Mouse (Mus musculus) kidney, postnatal 4 days (tissue): ENCODE results near the gene Cyp2c54.
"Not testable (repeated sequence)": the region's sequence is repeated elsewhere in the genome, so short reads cannot be mapped to it uniquely, and the experiment has no call there.

Source experiments
- DNase-seq, 2 experiments: peaks; one replicate each; pipeline ENCODE4 v3.0.0; 2021; ENCODE audit warnings: mixed read lengths in 2 of 2

The Cyp2c54 gene

DNA sequence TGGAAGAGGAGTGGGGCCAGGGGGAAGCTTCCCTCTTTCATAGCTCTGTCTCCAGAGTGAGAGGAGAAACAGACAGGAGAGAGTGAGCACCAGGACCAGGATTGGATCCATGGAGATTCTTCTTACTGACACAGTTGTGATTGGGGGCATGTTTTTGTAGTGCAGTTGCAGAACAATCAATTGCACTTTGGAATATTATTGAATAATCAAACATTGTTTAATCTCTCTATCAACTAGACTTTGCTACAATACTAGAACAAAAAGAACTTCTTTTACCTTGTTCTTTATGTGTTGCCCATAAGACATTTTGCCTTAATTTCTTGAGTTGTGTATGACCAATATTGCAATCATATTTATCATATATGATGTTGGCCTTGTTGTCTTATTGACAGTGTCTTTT, at the start of gene Cyp2c54:
TSS of gene Cyp2c54 (minus strand) at position 127 of the 400 bp plus-strand sequence.
- no peak for DNase-seq

DNA sequence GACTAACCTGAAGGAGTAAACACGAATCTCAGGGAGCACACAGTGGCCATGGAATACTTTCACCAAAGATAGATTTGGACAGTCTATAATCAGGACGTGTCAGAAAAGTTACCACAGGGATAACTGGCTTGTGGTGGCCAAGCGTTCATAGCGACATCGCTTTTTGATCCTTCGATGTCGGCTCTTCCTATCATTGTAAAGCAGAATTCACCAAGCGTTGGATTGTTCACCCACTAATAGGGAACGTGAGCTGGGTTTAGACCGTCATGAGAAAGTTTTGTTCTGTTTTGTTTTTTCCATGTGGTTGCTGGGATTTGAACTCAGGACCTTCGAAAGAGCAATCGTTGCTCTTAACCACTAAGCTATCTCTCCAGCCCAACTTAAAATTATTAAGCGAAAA, 46.0 kb upstream of the Cyp2c54 start:
- not testable (repeated sequence) for DNase-seq

DNA sequence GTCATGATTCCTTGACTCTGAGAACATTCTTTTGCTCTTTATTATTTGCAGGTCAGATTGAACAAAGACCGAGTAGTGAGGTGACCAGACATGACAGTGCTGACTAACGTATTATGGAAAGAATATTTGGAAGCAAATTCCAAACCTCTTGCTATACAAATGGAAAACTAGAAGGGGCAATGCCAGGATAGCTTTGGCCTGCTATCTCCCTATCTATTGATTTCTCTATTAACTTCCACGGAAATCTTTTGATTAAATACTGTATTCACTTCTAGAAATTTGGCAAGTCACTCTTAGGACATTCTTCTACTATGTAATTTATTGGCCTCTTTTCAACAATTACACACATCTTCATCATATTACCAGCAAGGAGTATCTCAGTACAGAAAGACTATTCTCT, 17.5 kb upstream of the Cyp2c54 start:
- no peak for DNase-seq

DNA sequence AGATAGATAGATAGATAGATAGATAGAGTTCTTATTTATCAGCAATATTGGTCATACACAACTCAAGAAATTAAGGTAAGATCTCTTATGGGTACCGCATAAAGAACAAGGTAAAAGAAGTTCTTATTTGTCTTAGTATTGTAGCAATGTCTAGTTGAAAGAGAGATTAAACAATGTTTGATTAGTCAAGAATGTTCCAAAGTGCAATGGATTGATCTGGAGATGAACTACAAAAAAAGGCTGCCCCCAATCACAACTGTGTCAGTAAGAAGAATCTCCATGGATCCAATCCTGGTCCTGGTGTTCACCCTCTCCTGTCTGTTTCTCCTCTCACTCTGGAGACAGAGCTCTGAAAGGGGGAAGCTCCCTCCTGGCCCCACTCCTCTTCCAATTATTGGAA, 15.8 kb upstream of the Cyp2c54 start, which contains the start of gene Cyp2c50:
TSS of gene Cyp2c50 (plus strand) at position 268 of the 400 bp plus-strand sequence.
- DNase-seq = not testable (repeated sequence)

DNA sequence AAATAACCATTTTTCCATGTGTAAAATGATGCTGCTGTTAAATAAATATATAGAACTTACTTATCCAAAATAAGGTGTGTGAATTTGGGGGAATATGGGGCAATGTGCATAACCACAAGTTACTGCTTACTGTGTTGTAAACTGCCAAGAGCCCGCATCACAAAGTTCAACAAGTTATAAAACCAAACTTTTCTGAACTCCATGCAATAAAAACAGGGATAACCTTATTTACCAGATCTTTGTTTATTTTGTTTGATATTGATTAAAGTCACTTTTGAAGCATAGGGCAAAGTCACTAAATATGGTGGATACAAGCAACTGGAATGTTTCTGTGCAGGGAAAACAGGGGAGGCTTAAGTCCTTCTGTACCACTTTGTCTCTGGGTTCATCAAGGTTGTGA, 14.8 kb upstream of the Cyp2c54 start:
- DNase-seq = no peak

DNA sequence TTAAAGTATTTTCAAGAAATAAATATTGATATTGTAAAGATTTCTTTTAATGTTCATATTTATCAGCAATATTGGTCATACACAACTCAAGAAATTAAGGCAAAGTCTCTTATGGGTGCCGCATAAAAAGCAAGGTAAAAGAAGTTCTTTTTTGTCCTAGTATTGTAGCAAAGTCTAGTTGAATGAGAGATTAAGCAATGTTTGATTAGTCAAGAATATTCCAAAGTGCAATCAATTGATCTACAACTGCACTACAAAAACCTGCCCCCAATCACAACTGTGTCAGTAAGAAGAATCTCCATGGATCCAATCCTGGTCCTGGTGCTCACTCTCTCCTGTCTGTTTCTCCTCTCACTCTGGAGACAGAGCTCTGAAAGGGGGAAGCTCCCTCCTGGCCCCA, 81.5 kb downstream of the Cyp2c54 start, which contains the start of gene Cyp2c37:
TSS of gene Cyp2c37 (plus strand) at position 285 of the 400 bp plus-strand sequence.
- DNase-seq = not testable (repeated sequence)

DNA sequence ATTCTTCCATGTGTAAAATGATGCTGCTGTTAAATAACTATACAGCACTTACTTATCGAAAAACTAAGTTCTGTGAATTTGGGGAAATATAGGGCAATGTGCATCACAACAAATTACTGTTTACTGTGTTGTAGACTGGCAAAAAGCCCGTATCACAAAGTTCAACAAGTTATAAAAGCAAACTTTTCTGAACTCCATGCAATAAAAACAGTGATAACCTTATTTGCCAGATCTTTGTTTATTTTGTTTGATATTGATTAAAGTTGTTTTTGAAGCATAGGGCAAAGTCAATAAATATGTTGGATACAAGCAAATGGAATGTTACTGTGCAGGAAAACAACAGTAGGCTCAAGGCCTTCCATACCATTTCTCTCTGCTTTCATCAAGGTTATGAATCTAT, 84.2 kb downstream of the Cyp2c54 start:
- no peak for DNase-seq
